Mouse (Mus musculus): Measurements from ENCODE around the gene Rangap1. TPM values are rescaled to one million over a fixed set of nuclear protein-coding genes. Genes with fewer than 3 reads are reported as not detected.
"Not testable (repeated sequence)": the region's sequence is repeated elsewhere in the genome, so short reads cannot be mapped to it uniquely, and the experiment has no call there.

Gene Rangap1
- total RNA-seq, 4 experiments from 2014 or later, result 23.5 to 24.3 (median 23.6) TPM

GRCm38 (mm10) chr15:81742368-81742767 is 3.0 kb downstream of the Rangap1 start:
- not testable (repeated sequence) for DNase-seq (ENCODE audit: low spot score in 2 of 2)

GRCm38 (mm10) chr15:81739924-81740323 is 5.4 kb downstream of the Rangap1 start:
- no peak for DNase-seq (ENCODE audit: low spot score in 2 of 2)

- no peak for DNase-seq (ENCODE audit: low spot score in 2 of 2)
These were observed 6.0 kb downstream of the Rangap1 start for GRCm38 (mm10) chr15:81739296-81739695.

- DNase-seq (ENCODE audit: low spot score in 2 of 2), result no peak
These were observed 10.3 kb downstream of the Rangap1 start for GRCm38 (mm10) chr15:81735075-81735474.

- DNase-seq (ENCODE audit: low spot score in 2 of 2), result peak; percentile 97 to 98
These were observed 15.3 kb downstream of the Rangap1 start for GRCm38 (mm10) chr15:81729792-81730635.

- peak in 1 of 2 experiments; percentile 15 for DNase-seq (ENCODE audit: low spot score in 2 of 2)
These were observed 16.0 kb downstream of the Rangap1 start for GRCm38 (mm10) chr15:81729241-81729791.

GRCm38 (mm10) chr15:81725965-81726364 is 19.4 kb downstream of the Rangap1 start:
- DNase-seq (ENCODE audit: low spot score in 2 of 2), result no peak

GRCm38 (mm10) chr15:81723653-81724052 is 21.7 kb downstream of the Rangap1 start:
- DNase-seq (ENCODE audit: low spot score in 2 of 2), result no peak

GRCm38 (mm10) chr15:81722361-81722760 is 23.0 kb downstream of the Rangap1 start:
- no peak for DNase-seq (ENCODE audit: low spot score in 2 of 2)

- no peak for DNase-seq (ENCODE audit: low spot score in 2 of 2)
These were observed 26.2 kb downstream of the Rangap1 start for GRCm38 (mm10) chr15:81719139-81719531.

GRCm38 (mm10) chr15:81718336-81719138 is 26.8 kb downstream of the Rangap1 start:
- no peak for DNase-seq (ENCODE audit: low spot score in 2 of 2)

GRCm38 (mm10) chr15:81713742-81714141 is 31.6 kb downstream of the Rangap1 start:
- no peak for DNase-seq (ENCODE audit: low spot score in 2 of 2)

GRCm38 (mm10) chr15:81710801-81711200 is 34.5 kb downstream of the Rangap1 start:
- DNase-seq (ENCODE audit: low spot score in 2 of 2), result no peak

GRCm38 (mm10) chr15:81709686-81710085 is 35.6 kb downstream of the Rangap1 start:
- peak; percentile 35 to 56 for DNase-seq (ENCODE audit: low spot score in 2 of 2)

GRCm38 (mm10) chr15:81708991-81709390 is 36.3 kb downstream of the Rangap1 start:
- no peak for DNase-seq (ENCODE audit: low spot score in 2 of 2)

- DNase-seq (ENCODE audit: low spot score in 2 of 2), result no peak
These were observed 42.2 kb downstream of the Rangap1 start for GRCm38 (mm10) chr15:81703094-81703489.

- DNase-seq (ENCODE audit: low spot score in 2 of 2), result no peak
These were observed 42.8 kb downstream of the Rangap1 start for GRCm38 (mm10) chr15:81702306-81703093.

GRCm38 (mm10) chr15:81701350-81701749 is 44.0 kb downstream of the Rangap1 start:
- DNase-seq (ENCODE audit: low spot score in 2 of 2), result not testable (repeated sequence)

GRCm38 (mm10) chr15:81700601-81701000 is 44.7 kb downstream of the Rangap1 start:
- no peak for DNase-seq (ENCODE audit: low spot score in 2 of 2)

- DNase-seq (ENCODE audit: low spot score in 2 of 2), result no peak
These were observed 45.2 kb downstream of the Rangap1 start for GRCm38 (mm10) chr15:81700161-81700560.

GRCm38 (mm10) chr15:81698532-81698931 is 46.8 kb downstream of the Rangap1 start:
- DNase-seq (ENCODE audit: low spot score in 2 of 2), result no peak
